Mouse (Mus musculus): Measurements from ENCODE around the gene Olfml1. TPM values are rescaled to one million over a fixed set of nuclear protein-coding genes. Genes with fewer than 3 reads are reported as not detected.

Gene Olfml1
- polyA plus RNA-seq, 1 experiment: 2.3 TPM

DNA sequence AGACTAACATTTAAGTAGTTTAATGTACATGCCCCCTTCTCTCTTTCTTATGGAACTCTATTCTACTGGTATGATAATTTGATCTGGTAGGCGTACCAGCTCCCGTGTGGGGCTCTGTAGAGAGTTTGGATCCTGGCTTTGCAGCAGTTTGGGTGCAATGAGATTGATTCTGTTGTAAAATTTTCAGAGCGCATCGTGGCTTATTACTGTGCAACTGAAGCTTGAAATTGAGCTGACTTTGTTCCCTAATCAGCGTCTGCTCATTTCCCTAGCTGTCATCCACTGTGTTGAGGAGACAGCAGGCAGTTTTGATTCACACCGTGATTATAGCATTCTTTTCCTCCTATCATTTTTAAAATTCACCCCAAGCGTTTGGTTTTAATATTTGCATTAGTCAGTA is 70.2 kb downstream of the Olfml1 start:
- no peak for DNase-seq (ENCODE audit: low read depth, low spot score)
- WGBS: 84% methylated on average over 7 of the region's 7 CpGs

DNA sequence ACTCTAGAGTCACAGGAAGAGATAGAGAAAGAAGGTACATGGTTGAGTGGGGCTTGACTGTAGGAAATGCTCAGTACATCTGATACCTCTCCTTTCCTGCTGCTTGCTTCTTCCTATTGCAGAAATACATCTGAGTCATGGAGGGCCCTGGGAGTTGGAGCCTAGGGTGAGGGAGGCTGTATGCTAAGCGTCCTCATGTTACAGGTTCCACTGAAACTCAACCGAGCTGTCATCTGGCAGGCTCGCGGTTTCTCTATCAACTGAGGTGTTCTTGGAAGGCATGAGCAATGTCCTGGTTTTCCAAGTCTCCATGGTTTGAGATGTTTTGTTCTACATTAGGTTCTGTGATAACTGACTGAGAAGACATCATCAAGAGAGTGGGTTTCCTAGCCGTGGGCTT is 70.8 kb downstream of the Olfml1 start:
- 90% methylated on average over 5 of the region's 5 CpGs for WGBS

More for the DNA sequence above, 70.8 kb downstream of the Olfml1 start:
- no peak for DNase-seq (ENCODE audit: low read depth, low spot score)

Other genes with a start within 250 kb of the Olfml1 start
- gene Syt9, start 196.7 kb upstream of the Olfml1 start, polyA plus RNA-seq (2012; rRNA removed): 0.78 TPM in 2 replicates
- gene Ppfibp2, start 27.8 kb downstream of the Olfml1 start, polyA plus RNA-seq (2012; rRNA removed): 10.2 and 15.0 TPM in 2 replicates
- not detected in 2 replicates for gene 5330417H12Rik, start 57.7 kb downstream of the Olfml1 start, polyA plus RNA-seq (2012; rRNA removed)
- gene Cyb5r2, start 190.6 kb downstream of the Olfml1 start, polyA plus RNA-seq (2012; rRNA removed): 0.04 and 0.14 TPM in 2 replicates
- not detected in 2 replicates for gene Ovch2, start 233.8 kb downstream of the Olfml1 start, polyA plus RNA-seq (2012; rRNA removed)
- gene Olfr467, start 244.8 kb downstream of the Olfml1 start, polyA plus RNA-seq (2012; rRNA removed): not detected in 2 replicates